Mouse (Mus musculus) liver, embryonic 11.5 days (tissue): ENCODE measurements at regions not wholly inside any gene's neighbourhood (a gene's known extent, or its start where the extent isn't known, plus 50 kb on each side); places are given as distances from the start of the nearest gene placed in this dataset.

Source experiments
- ATAC-seq: fragments of 200-750 bp; cut with Nextera tagmentation; replicated peaks from 2 replicates; pipeline ENCODE4 v1.8.0; 2017; ENCODE audit warnings: moderate number of reproducible peaks, mild to moderate bottlenecking, moderate TSS enrichment, moderate library complexity; ENCODE audit not compliant: low FRiP score
- DNase-seq: peaks from one replicate; pipeline ENCODE4 v3.0.0-alpha.2; 2017; ENCODE audit warnings: low spot score
- H3K27ac ChIP-seq: fragments of 300-500 bp; sonication (generic); 2 replicates; pipeline ENCODE4 v1.5.1; 2014; ENCODE audit warnings: mild to moderate bottlenecking, low read depth, low read length, control low read depth
- H3K27me3 ChIP-seq: fragments of 300-500 bp; sonication (generic); replicated peaks from 2 replicates; pipeline ENCODE4 v1.6.1; 2014; ENCODE audit warnings: low read length, mixed read lengths; ENCODE audit not compliant: control insufficient read depth, insufficient read depth
- H3K36me3 ChIP-seq: fragments of 300-500 bp; sonication (generic); 2 replicates; pipeline ENCODE4 v1.6.1; 2014; ENCODE audit warnings: mild to moderate bottlenecking, low read length, moderate library complexity, mixed read lengths; ENCODE audit not compliant: control insufficient read depth, insufficient read depth
- H3K4me1 ChIP-seq: fragments of 300-500 bp; sonication (generic); replicated peaks from 2 replicates; pipeline ENCODE4 v1.6.1; 2014; ENCODE audit warnings: low read length, mixed read lengths; ENCODE audit not compliant: control insufficient read depth, insufficient read depth
- H3K4me2 ChIP-seq: fragments of 300-500 bp; sonication (generic); 2 replicates; pipeline ENCODE4 v1.6.1; 2014; ENCODE audit warnings: mild to moderate bottlenecking, control low read depth, moderate library complexity
- H3K4me3 ChIP-seq: fragments of 300-500 bp; sonication (generic); 2 replicates; pipeline ENCODE4 v1.5.1; 2014; ENCODE audit warnings: low read depth, low read length, control low read depth
- H3K9ac ChIP-seq: fragments of 300-500 bp; sonication (generic); 2 replicates; pipeline ENCODE4 v1.6.1; 2014; ENCODE audit warnings: low read depth, low read length, control low read depth
- H3K9me3 ChIP-seq: fragments of 300-500 bp; sonication (generic); 2 replicates; pipeline ENCODE4 v1.6.1; 2016; ENCODE audit warnings: low read length, inconsistent platforms, mixed read lengths; ENCODE audit not compliant: control insufficient read depth
- WGBS: fragments of 180-500 bp; shearing (Covaris S2); extraction: QIAGEN DNeasy Blood & Tissue Kit; methylation state at CpG from one replicate; pipeline ENCODE4 v1.1.7; 2014; 5-methylcytosine and 5-hydroxymethylcytosine counted together

DNA sequence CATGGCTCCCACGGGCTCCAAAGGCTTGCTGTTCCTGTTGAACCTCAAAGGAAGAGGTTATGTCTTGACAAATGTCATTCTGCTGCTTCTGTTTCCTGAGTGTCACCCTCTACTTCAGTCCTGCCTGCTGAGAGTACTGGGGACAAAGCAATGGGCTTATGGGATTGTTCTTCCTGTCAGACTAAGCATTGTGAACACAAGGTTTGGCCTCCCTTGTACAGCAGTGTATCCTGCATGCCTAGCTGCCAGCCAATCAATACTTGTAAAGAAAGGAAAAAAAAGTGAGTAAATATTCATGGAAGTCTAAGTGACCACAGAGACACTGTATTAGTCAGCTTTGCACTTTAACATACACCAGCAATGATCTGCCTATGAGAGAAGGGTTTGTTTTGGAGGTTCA lies 128.3 kb upstream of the Kit start:
- Histone ChIP-seq H3K27ac (no peak overlapping the region), H3K9ac (no peak overlapping the region), H3K27me3 (no peaks in the 10 kb centered on the region), H3K4me1 (peaks cover 13% of the 10 kb centered on the region), H3K4me2 (no peak overlapping the region), H3K9me3 (no peaks in the 10 kb centered on the region), H3K36me3 (no peaks in the 10 kb centered on the region), H3K4me3 (no peak overlapping the region)
- no peak for DNase-seq
- no peak for ATAC-seq
- 19% methylated on average over 1 of the region's 1 CpGs for WGBS

DNA sequence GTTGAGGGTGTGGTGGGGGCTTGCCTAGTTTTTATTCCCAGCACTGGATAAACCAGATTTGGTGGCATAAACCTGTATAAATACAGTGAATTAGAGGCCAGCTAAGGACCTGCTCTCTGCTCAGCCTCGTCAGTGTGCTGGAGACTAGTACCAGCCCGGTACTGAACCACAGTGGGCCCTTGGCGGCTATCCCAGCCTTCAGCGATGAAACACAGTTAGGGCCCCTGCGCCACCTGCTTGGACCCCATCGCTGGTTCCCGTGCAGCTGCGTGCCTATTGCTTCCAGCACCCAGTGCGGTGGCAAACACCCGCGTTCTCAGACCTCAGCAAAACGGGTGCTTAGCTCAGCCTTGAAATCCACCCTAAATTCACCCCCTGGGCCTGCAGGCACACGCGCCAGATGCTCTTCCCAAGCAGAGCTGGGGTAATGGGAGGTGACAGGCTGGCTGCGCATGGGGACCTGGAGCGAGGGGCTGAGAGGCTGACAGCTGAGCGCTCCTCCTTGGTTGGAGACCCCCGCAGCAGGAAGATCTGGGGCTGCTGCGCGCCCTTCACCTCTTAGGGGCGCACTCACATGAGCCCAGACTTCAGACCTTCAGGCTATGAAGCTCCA lies 124.7 kb upstream of the Kit start:
- Histone ChIP-seq H3K4me2 (peak overlapping the region; percentile 57), H3K9me3 (no peaks in the 10 kb centered on the region), H3K4me1 (peaks cover 13% of the 10 kb centered on the region), H3K4me3 (no peak overlapping the region), H3K27ac (no peak overlapping the region), H3K36me3 (no peaks in the 10 kb centered on the region), H3K9ac (no peak overlapping the region), H3K27me3 (no peaks in the 10 kb centered on the region)
- peak; percentile 29 for ATAC-seq
- no peak for DNase-seq
- WGBS, result 54% methylated on average over 21 of the region's 21 CpGs

DNA sequence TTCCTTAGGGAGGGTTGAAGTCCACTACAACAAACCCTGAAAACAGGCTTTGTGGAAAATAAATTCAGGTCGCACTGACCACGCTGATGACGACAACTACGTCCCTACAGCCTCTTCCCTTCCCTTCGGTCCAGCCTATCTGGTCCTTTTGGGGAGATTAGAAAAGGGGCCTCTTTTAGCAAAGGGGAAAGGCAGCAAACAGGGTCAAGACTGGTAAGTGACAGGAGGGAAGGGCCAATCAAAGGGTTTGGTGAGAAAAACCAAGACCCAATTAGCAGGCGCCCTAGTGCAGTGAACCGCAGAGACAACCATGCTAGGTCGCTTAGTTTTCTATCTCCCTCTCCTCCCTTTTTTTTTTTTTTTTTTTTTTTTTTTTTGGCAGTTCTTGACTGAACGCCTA lies 124.2 kb upstream of the Kit start:
- Histone ChIP-seq H3K27ac (peak overlapping the region; percentile 71), H3K9me3 (no peaks in the 10 kb centered on the region), H3K36me3 (no peaks in the 10 kb centered on the region), H3K9ac (no peak overlapping the region), H3K27me3 (no peaks in the 10 kb centered on the region), H3K4me1 (peaks cover 13% of the 10 kb centered on the region), H3K4me2 (peak overlapping the region; percentile 57), H3K4me3 (no peak overlapping the region)
- ATAC-seq (peak; percentile 84), DNase-seq (no peak)
- 31% methylated on average over 9 of the region's 9 CpGs for WGBS

DNA sequence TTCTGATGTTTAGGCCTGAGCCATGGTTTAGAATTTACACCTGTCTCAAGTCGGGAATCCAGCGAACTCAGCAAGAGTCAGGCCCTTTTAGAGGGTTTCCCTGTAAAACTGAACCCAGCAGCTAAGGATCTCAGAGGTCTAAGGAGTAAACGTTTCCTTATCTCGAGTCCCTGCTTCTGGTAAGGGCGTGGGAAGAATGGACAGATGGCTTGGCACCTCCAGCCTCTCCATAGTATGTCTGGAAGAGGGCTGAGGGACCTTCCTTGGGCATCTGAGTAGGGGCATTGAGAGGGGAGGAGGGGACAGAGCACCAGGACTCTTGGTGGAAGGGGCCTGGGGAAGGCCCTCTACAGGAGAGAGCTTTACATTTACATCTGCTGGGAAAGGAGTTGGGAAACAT lies 123.6 kb upstream of the Kit start:
- H3K4me2 ChIP-seq, result peak overlapping the region; percentile 57
- no peaks in the 10 kb centered on the region for H3K9me3 ChIP-seq
- WGBS, result 30% methylated on average over 5 of the region's 5 CpGs
- H3K27me3 ChIP-seq, result no peaks in the 10 kb centered on the region
- H3K4me3 ChIP-seq, result no peak overlapping the region
- H3K9ac ChIP-seq, result peak overlapping the region; percentile 43
- peak; percentile 37 for ATAC-seq
- peak overlapping the region; percentile 71 for H3K27ac ChIP-seq
- H3K36me3 ChIP-seq, result no peaks in the 10 kb centered on the region
- no peak for DNase-seq
- H3K4me1 ChIP-seq, result peaks cover 13% of the 10 kb centered on the region

DNA sequence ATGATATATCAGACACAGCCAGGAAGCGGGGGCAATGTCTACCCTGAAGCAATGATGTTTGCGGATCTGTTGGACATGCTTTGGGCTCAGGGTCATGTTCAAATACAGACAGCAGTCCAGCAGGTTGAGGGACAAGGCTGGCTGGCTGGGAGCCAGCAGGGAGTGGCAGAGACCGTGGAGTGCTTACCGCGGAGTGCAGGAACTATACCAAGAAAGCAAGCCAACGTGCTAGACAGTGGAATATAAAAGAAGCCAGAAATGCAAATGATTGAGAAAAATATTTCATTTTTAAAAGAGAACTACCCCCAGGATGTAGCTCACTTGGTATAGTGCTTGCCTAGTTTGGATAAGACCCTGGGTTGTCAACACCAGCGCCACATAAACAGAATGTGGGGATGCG lies 123.0 kb upstream of the Kit start:
- H3K9ac ChIP-seq, result no peak overlapping the region
- no peak overlapping the region for H3K27ac ChIP-seq
- H3K4me2 ChIP-seq, result no peak overlapping the region
- H3K36me3 ChIP-seq, result no peaks in the 10 kb centered on the region
- 84% methylated on average over 8 of the region's 8 CpGs for WGBS
- H3K27me3 ChIP-seq, result no peaks in the 10 kb centered on the region
- H3K4me1 ChIP-seq, result peaks cover 13% of the 10 kb centered on the region
- no peak overlapping the region for H3K4me3 ChIP-seq
- ATAC-seq (no peak), DNase-seq (no peak)
- H3K9me3 ChIP-seq, result no peaks in the 10 kb centered on the region

DNA sequence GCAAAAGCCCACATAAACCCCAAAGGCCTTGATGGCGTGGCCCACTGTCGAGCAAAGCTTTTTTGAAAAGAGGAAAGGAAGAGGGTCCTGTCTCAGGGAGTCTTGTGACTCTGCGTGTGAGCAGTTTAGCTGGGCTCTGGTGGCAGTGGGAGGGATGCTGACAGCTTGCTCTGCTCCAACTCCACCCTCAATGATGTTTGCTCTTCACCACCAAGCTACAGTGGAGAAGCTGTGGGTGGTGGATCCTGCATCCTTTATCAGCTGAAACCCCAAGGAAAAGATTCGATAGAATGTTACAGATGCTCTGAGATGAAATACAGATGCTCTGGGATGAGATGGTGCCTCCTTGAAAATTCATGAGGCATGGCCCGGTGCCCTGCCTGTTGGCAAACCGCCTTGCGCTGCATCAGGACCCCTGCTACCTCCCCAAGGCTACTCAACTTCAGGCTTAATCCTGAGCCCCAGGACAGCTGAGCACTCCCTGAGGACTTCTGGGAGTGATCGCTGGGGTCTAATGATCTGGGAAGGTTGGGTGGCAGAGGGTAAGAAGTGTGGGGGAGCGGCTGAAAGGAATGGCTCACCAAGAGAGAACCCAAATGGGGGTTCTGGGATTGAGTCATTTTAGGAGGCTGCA lies 120.8 kb upstream of the Kit start:
- H3K4me1 ChIP-seq, result peaks cover 17% of the 10 kb centered on the region
- H3K9me3 ChIP-seq, result no peaks in the 10 kb centered on the region
- no peaks in the 10 kb centered on the region for H3K27me3 ChIP-seq
- H3K27ac ChIP-seq, result no peak overlapping the region
- H3K9ac ChIP-seq, result no peak overlapping the region
- no peaks in the 10 kb centered on the region for H3K36me3 ChIP-seq
- no peak overlapping the region for H3K4me3 ChIP-seq
- no peak for ATAC-seq
- WGBS, result 77% methylated on average over 9 of the region's 9 CpGs
- no peak for DNase-seq
- no peak overlapping the region for H3K4me2 ChIP-seq

DNA sequence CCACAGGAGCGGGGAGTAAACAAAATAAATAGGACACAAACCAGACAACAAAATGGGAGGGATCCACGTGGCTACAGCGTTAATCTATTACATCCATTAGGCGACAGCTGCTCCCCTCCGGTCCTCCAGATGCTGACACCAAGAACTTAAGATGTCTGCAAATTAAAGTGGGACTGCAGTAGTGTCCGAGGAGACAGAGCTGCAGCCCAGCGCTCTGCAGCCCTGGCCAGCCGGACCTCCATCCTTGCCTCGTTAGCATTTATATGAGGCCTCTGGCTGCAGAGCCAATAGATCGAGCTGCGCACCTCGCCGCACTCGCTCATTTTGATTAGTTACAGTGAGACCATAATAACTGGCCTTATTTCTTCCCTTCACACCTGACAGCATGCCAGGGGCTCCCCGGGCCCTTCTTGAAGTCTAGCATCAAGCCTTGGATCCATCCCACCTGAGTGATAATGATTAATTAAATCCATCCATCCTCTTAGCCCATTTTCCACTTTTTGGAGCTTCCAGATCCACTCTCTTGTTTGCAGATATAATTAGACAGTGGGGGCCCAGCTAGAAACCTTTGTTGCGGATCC lies 119.7 kb upstream of the Kit start:
- no peaks in the 10 kb centered on the region for H3K36me3 ChIP-seq
- H3K4me1 ChIP-seq, result peaks cover 22% of the 10 kb centered on the region
- ATAC-seq, result no peak
- DNase-seq, result no peak
- H3K4me3 ChIP-seq, result no peak overlapping the region
- H3K4me2 ChIP-seq, result no peak overlapping the region
- H3K27ac ChIP-seq, result no peak overlapping the region
- no peaks in the 10 kb centered on the region for H3K27me3 ChIP-seq
- no peaks in the 10 kb centered on the region for H3K9me3 ChIP-seq
- WGBS, result 83% methylated on average over 16 of the region's 16 CpGs
- H3K9ac ChIP-seq, result no peak overlapping the region

DNA sequence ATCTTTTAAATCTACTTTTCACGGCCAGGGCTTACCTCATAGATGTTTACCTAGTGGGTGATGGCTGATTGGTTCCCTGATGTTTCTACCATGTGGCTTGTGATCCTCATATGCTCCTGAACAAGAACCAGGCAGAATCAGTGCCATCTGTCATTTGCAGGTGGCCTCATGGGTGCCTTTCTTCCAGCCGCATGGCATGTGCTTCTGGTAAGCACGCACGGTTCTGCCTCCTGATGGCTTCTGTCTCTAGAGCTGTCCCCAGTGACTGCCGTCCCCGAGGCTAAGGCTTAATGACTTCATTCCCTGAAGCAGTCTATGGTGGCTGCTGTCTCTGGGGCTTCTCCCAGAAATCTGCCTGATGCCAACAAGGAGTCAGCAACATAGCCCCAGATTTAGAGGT lies 117.3 kb upstream of the Kit start:
- Histone ChIP-seq H3K36me3 (no peaks in the 10 kb centered on the region), H3K4me1 (peaks cover 20% of the 10 kb centered on the region), H3K4me3 (no peak overlapping the region), H3K9me3 (no peaks in the 10 kb centered on the region), H3K27ac (no peak overlapping the region), H3K4me2 (no peak overlapping the region), H3K9ac (no peak overlapping the region), H3K27me3 (no peaks in the 10 kb centered on the region)
- no peak for DNase-seq
- ATAC-seq, result no peak
- WGBS, result 83% methylated on average over 6 of the region's 6 CpGs

DNA sequence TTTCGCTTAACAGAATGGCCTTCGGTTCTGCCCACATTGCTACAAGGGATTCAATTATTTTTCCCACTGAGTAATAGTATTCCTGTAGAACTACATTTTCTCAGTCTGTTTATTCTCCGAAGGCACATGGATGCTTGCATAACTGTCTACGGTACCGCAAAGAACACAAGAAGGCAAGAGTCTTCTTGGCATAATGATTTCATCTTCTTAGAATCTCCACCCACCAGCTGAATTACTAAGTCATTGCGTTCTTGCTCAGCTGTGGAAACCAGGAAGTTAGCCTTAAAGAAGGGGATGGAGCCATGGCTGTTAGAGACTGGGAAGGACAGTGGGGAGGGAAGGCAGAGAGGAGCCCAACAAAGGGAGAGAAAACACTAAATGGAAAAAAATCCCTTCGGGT lies 116.4 kb upstream of the Kit start:
- no peaks in the 10 kb centered on the region for H3K9me3 ChIP-seq
- no peaks in the 10 kb centered on the region for H3K36me3 ChIP-seq
- H3K27me3 ChIP-seq, result no peaks in the 10 kb centered on the region
- ATAC-seq, result no peak
- 80% methylated on average over 7 of the region's 7 CpGs for WGBS
- H3K4me2 ChIP-seq, result no peak overlapping the region
- H3K4me3 ChIP-seq, result no peak overlapping the region
- H3K4me1 ChIP-seq, result peaks cover 20% of the 10 kb centered on the region
- no peak overlapping the region for H3K9ac ChIP-seq
- no peak overlapping the region for H3K27ac ChIP-seq
- DNase-seq, result no peak
